Mouse (Mus musculus) brown adipose tissue, adult 24 weeks (tissue): ENCODE measurements around the gene Qtrt1. TPM values are rescaled to one million over a fixed set of nuclear protein-coding genes. Genes with fewer than 3 reads are reported as not detected.

ENCODE experiments used
- H3K27ac ChIP-seq: fragments of 200-500 bp; replicated peaks from 2 replicates; pipeline ENCODE4 v1.5.1; 2012; ENCODE audit warnings: low read depth, mild to moderate bottlenecking, low read length
- H3K4me1 ChIP-seq: fragments of 200-500 bp; 2 replicates; pipeline ENCODE4 v1.6.1; 2012; ENCODE audit warnings: low read length, mixed read lengths; ENCODE audit not compliant: control insufficient read depth, insufficient read depth, insufficient read length
- H3K4me3 ChIP-seq: fragments of 200-500 bp; 2 replicates; pipeline ENCODE4 v1.5.1; 2012; ENCODE audit warnings: low read depth, mild to moderate bottlenecking, low read length, moderate library complexity; ENCODE audit not compliant: insufficient read depth
- polyA plus RNA-seq: library from polyadenylated mRNA; stranded (reverse); fragments of >200 nt; gene quantifications from 2 replicates; pipeline ENCODE4 v1.2.4, GENCODE M21; 2012; ENCODE audit not compliant: missing spikeins, insufficient read depth, insufficient read length

Qtrt1 gene
- polyA plus RNA-seq, 1 experiment, result 8.0 TPM

GRCm38 (mm10) chr9:21432066-21432465 is 20.4 kb downstream of the Qtrt1 start:
- Histone ChIP-seq H3K4me1 (peaks cover 51% of the 10 kb centered on the region), H3K27ac (no peak overlapping the region), H3K4me3 (no peak overlapping the region)

GRCm38 (mm10) chr9:21433766-21434165 is 22.1 kb downstream of the Qtrt1 start:
- Histone ChIP-seq H3K27ac (no peak overlapping the region), H3K4me1 (peaks cover 44% of the 10 kb centered on the region), H3K4me3 (no peak overlapping the region)

GRCm38 (mm10) chr9:21434410-21434809 is 22.8 kb downstream of the Qtrt1 start:
- peaks cover 45% of the 10 kb centered on the region for H3K4me1 ChIP-seq
- no peak overlapping the region for H3K27ac ChIP-seq
- H3K4me3 ChIP-seq, result no peak overlapping the region

GRCm38 (mm10) chr9:21435777-21436635 is 24.4 kb downstream of the Qtrt1 start:
- H3K27ac ChIP-seq, result no peak overlapping the region
- peaks cover 38% of the 10 kb centered on the region for H3K4me1 ChIP-seq
- H3K4me3 ChIP-seq, result no peak overlapping the region

- no peak overlapping the region for H3K27ac ChIP-seq
These were observed 25.9 kb downstream of the Qtrt1 start for GRCm38 (mm10) chr9:21437577-21437976.

GRCm38 (mm10) chr9:21438219-21438618 is 26.6 kb downstream of the Qtrt1 start:
- peaks cover 35% of the 10 kb centered on the region for H3K4me1 ChIP-seq

More at GRCm38 (mm10) chr9:21437577-21437976, 25.9 kb downstream of the Qtrt1 start:
- Histone ChIP-seq H3K4me1 (peaks cover 38% of the 10 kb centered on the region), H3K4me3 (no peak overlapping the region)

GRCm38 (mm10) chr9:21439456-21439855 is 27.8 kb downstream of the Qtrt1 start:
- Histone ChIP-seq H3K4me3 (no peak overlapping the region), H3K4me1 (peaks cover 28% of the 10 kb centered on the region), H3K27ac (no peak overlapping the region)

More at GRCm38 (mm10) chr9:21438219-21438618, 26.6 kb downstream of the Qtrt1 start:
- Histone ChIP-seq H3K27ac (no peak overlapping the region), H3K4me3 (no peak overlapping the region)

- Histone ChIP-seq H3K27ac (no peak overlapping the region), H3K4me1 (peaks cover 32% of the 10 kb centered on the region)
These were observed 28.3 kb downstream of the Qtrt1 start for GRCm38 (mm10) chr9:21439914-21440313.

GRCm38 (mm10) chr9:21440387-21440786 is 28.8 kb downstream of the Qtrt1 start:
- H3K4me1 ChIP-seq, result peaks cover 31% of the 10 kb centered on the region
- no peak overlapping the region for H3K27ac ChIP-seq
- H3K4me3 ChIP-seq, result no peak overlapping the region

More at GRCm38 (mm10) chr9:21439914-21440313, 28.3 kb downstream of the Qtrt1 start:
- H3K4me3 ChIP-seq, result no peak overlapping the region

GRCm38 (mm10) chr9:21443853-21444252 is 32.2 kb downstream of the Qtrt1 start:
- Histone ChIP-seq H3K27ac (no peak overlapping the region), H3K4me1 (peaks cover 33% of the 10 kb centered on the region), H3K4me3 (no peak overlapping the region)

- Histone ChIP-seq H3K27ac (no peak overlapping the region), H3K4me1 (peaks cover 29% of the 10 kb centered on the region), H3K4me3 (no peak overlapping the region)
These were observed 32.9 kb downstream of the Qtrt1 start for GRCm38 (mm10) chr9:21444574-21444973.

GRCm38 (mm10) chr9:21445081-21445744 is 33.6 kb downstream of the Qtrt1 start:
- no peak overlapping the region for H3K4me3 ChIP-seq
- H3K27ac ChIP-seq, result no peak overlapping the region

GRCm38 (mm10) chr9:21447778-21448177 is 36.1 kb downstream of the Qtrt1 start:
- Histone ChIP-seq H3K27ac (no peak overlapping the region), H3K4me3 (no peak overlapping the region), H3K4me1 (peaks cover 49% of the 10 kb centered on the region)

More at GRCm38 (mm10) chr9:21445081-21445744, 33.6 kb downstream of the Qtrt1 start:
- H3K4me1 ChIP-seq, result peaks cover 35% of the 10 kb centered on the region

GRCm38 (mm10) chr9:21449710-21450109 is 38.1 kb downstream of the Qtrt1 start:
- H3K27ac ChIP-seq, result peak overlapping the region; percentile 32
- H3K4me3 ChIP-seq, result no peak overlapping the region
- H3K4me1 ChIP-seq, result peaks cover 49% of the 10 kb centered on the region

GRCm38 (mm10) chr9:21450270-21450669 is 38.6 kb downstream of the Qtrt1 start:
- peaks cover 53% of the 10 kb centered on the region for H3K4me1 ChIP-seq
- peak overlapping the region; percentile 32 for H3K27ac ChIP-seq
- H3K4me3 ChIP-seq, result no peak overlapping the region
